Mouse (Mus musculus) CD4-positive helper T cell, adult 2 months (primary cell): ENCODE data around the gene Rit1.
"Not testable (repeated sequence)": the region's sequence is repeated elsewhere in the genome, so short reads cannot be mapped to it uniquely, and the experiment has no call there.

Experiments used
- DNase-seq: peaks from one replicate; pipeline ENCODE4 v3.0.0-alpha.2; 2012; ENCODE audit warnings: low read depth, missing footprints, low spot score

The Rit1 gene

DNA sequence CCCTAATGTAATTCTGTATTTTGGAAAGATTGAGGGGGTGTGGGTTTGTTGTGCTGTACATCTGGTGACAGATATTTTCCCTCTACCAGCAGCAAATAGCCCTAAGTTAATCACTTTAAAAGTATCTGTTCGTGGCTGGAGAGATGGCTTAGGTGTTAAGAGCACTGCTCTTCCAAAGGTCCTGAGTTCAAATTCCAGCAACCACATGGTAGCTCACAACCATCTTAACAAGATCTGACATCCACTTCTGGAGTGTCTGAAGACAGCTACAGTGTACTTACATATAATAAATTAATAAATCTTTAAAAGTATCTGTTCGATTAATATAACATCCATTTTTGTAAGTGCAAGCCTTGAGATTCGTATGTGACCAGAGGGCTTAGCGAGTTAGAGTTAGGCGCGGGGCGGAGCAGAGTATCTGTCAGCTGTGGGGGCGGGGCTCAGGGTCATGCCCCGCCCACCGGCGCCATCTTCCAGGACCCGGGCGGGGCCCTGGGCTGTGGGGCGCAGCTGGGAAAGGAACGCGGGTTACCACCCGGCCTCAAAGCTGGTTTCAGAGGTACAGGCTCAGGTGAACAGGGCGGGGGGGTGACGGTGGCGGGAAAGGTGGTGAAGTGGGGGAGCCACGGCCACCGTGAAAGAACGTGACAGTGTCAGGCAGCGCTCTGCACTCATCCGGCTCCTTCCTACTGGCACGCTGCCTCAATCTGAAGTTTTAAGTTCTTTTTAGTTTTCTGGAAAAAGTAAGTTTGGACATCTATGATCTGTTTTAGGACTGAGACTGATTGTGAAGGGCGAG is at the start of gene Rit1:
Gene Rit1, plus strand, starts transcription at position 440 of the 799 bp plus-strand sequence.
- DNase-seq: peak; percentile 92

- DNase-seq: peak; percentile 75
Observed at GRCm38 (mm10) chr3:88677399-88677798, 39.2 kb upstream of the Rit1 start.

DNA sequence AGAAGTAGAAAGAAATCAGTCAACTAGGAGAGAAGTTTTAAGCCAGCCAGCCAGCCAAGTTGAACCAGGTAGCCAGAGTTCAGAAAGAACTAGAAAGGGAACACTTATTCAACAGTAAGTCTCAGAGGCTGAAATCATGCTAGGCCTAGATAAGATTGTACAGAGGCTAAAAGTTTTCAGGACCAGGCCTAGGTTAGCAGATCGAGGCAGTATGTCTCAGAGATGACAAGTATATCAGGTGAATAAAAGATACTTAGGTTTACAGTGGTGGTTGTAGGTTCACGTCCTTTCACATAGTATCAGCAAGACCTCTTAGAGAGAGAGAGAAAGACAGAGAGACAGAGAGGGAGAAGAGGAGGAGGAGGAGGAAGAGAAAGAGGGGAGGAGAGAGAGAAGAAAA is 32.8 kb upstream of the Rit1 start:
- DNase-seq: no peak

DNA sequence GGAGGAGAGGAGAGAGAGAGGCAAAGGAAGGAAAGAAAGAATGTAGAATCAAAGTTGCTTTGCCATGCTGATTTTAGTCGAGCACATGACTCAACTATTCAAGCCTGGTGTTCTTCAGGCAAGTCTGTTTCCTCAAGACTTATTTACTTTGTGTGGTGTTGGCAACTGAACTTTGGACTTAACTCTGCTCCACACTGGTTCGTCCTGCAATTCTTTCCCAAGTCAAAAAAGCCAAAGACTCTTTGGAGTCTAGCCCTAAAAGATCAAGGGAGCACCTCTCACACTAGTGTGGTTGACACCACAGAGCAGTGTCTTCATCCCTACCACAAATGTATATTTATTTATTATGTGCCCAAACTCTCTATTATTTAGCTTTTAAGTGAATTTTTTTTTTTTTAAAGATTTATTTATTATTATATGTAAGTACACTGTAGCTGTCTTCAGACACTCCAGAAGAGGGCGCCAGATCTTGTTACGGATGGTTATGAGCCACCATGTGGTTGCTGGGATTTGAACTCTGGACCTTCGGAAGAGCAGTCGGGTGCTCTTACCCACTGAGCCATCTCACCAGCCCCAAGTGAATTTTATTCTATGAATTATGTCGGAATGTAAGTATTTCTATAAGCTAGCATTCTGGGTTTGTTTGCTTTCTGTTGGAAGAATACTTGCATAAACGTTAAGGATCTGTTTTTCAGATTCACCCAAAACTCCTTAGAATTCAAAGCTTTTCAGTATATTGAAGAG is 32.2 kb upstream of the Rit1 start:
- DNase-seq: no peak

GRCm38 (mm10) chr3:88684980-88685941 is 31.4 kb upstream of the Rit1 start, which contains the start of gene Khdc4:
Khdc4 (plus strand) TSS chr3:88685803.
- DNase-seq: peak; percentile 99

DNA sequence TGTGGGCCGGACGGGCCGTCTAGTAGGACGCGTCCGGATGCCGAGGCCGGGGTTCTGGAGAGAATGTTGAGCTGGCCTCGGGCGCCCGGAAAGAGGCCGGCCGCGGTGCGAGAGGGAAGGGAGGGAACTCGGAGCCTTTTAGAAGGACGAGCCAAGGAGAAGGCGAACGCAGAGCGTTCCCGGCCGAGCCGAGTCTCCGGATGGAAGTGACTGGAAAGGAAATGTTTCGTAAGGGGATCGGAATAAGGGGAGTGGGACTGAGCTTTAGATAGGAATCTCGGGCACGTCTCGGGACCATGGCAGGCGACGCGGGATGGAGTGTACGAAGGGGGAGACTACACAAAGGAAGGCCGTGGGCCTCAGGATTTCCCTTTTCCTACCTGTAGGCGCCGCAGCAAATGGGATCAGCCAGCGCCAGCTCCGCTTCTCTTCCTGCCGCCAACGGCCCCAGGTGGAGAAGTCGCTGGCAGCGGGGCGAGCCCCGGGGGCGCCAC is 30.6 kb upstream of the Rit1 start:
- peak; percentile 65 for DNase-seq

GRCm38 (mm10) chr3:88686734-88687611 is 29.7 kb upstream of the Rit1 start:
- peak; percentile 48 for DNase-seq

- no peak for DNase-seq
Observed at GRCm38 (mm10) chr3:88689079-88689478, 27.6 kb upstream of the Rit1 start.

DNA sequence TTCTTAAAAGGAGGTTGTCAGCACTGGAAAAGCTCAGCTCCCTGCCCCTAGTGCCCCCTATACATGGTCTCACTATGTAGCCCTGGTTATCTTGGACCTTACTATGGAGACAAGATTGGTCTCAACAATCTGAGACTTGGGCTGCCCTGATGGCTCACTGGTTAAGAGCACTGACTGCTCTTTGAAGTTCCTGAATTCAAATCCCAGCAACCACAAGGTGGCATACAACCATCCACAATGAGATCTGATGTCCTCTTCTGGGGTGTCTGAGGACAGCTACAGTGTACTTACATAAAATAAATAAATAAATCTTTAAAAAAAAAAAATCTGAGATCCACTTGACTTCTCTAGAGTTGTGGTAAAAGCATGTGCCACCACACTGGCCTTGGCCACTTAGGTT is 21.1 kb upstream of the Rit1 start:
- DNase-seq: no peak

GRCm38 (mm10) chr3:88698051-88698450 is 18.6 kb upstream of the Rit1 start:
- no peak for DNase-seq

- DNase-seq: no peak
Observed at GRCm38 (mm10) chr3:88698834-88699233, 17.8 kb upstream of the Rit1 start.

DNA sequence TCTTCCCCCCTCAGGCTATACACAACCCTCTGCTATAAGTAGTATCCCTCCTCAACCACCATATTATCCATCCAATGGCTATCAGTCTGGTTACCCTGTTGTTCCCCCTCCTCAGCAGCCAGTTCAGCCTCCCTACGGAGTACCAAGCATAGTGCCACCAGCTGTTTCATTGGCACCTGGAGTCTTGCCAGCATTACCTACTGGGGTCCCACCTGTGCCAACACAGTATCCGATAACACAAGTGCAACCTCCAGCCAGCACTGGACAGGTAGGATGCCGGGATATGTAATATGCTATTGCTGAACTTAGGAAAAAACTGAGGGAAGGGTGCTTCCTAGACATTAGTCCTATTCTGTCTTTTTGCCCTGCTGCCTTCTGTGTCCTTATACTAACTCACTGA is 16.4 kb upstream of the Rit1 start:
- DNase-seq: no peak

GRCm38 (mm10) chr3:88701222-88701621 is 15.4 kb upstream of the Rit1 start:
- DNase-seq: no peak

DNA sequence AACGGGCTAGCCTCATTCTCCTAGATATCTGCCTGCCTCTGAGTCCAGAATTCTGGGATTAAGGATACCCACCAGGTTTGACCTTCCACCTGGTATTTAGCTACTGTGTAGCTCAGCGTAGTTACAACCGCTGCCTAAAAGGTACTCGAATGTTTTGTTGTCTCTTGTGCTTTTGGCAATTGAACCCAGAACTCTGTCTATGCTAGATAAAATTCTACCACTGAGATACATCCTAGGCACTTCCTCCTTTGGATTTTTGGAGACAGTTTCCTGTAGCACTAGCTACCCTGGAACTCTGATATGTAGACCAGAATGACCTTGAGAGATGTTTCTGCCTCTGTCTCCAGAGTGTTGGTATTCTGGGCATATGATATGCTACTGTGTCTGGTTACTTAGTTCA is 2.9 kb upstream of the Rit1 start:
- no peak for DNase-seq

GRCm38 (mm10) chr3:88714725-88715124 is 1.9 kb upstream of the Rit1 start:
- DNase-seq: no peak

DNA sequence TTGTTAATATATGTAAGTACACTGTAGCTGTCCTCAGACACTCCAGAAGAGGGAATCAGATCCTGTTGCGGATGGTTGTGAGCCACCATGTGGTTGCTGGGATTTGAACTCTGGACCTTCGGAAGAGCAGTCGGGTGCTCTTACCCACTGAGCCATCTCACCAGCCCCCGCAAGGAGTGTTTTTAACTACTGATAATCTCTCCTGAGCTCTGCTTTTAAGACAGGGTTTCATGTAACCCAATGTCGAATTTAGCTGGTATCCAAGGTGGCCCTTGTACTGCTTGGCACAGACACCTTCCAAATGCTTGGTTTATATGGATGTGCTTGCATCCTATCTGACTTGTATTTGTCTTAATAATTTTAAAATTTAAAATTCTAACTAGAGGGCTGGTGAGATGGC is 922 bp upstream of the Rit1 start:
- DNase-seq: not testable (repeated sequence)

DNA sequence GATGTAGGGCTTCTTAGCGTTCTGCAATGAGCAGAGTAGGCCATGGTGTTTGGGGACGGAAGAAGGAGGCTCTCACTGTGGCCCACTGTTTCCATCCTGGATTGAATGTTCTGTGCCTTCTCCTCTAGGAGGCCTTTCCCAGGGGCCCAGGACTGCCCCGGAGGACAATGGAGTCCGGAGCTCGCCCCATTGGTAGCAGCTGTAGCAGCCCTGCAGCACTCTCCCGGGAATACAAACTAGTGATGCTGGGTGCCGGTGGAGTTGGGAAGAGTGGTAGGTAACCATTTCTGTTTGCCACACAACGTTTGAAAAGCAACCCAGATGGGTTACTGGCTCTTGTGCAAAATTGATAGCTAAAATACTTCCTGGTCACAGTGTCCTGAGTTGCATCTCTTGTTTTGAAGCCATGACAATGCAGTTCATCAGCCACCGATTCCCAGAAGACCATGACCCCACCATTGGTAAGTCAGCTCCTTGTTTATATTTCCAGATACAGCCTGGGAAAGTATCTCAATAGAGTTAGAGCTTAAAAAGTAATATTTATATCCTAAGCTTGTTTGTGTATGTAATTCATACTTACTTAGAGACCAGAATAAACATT is 660 bp downstream of the Rit1 start:
- no peak for DNase-seq

DNA sequence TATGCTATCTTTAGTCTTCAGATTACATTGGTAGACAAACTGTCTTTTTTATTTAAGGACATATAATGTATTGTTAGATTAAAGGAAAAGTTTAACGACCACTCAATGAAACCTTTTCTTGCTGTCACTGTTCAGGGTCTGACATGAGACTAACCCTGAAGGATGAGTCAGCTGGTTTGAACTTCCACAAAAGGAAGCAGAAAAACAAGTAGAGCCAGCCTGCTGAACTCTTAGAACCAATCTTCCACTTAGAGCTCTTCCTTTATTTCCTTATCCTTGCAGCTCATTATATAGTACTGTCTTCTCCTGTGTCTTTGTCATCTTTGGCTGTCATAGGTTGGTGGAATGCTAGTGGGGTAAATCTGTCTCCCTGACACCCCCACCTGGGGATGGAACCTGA is 1.2 kb downstream of the Rit1 start:
- no peak for DNase-seq

- no peak for DNase-seq
Observed at GRCm38 (mm10) chr3:88719098-88719497, 2.5 kb downstream of the Rit1 start.

GRCm38 (mm10) chr3:88736556-88736955 is 19.9 kb downstream of the Rit1 start:
- DNase-seq: no peak
